Mouse (Mus musculus): Measurements from ENCODE around the gene Adamts5. TPM values are rescaled to one million over a fixed set of nuclear protein-coding genes. Genes with fewer than 3 reads are reported as not detected.

Adamts5 gene
- polyA plus RNA-seq, 1 experiment from 2014 or later: 3.2 TPM

Other genes with a start within 250 kb of the Adamts5 start
- 2.8 and 9.2 TPM in 2 replicates for gene Adamts1, start 98.7 kb downstream of the Adamts5 start, polyA plus RNA-seq (2014; fragmentation: Nextera tagmentation; extraction: Ambion mirVana)

Measured in neural tube, embryonic 14.5 days (tissue).